Comparison of ENCODE assay signal across 8 mouse cellular contexts in the genomic region with DNA sequence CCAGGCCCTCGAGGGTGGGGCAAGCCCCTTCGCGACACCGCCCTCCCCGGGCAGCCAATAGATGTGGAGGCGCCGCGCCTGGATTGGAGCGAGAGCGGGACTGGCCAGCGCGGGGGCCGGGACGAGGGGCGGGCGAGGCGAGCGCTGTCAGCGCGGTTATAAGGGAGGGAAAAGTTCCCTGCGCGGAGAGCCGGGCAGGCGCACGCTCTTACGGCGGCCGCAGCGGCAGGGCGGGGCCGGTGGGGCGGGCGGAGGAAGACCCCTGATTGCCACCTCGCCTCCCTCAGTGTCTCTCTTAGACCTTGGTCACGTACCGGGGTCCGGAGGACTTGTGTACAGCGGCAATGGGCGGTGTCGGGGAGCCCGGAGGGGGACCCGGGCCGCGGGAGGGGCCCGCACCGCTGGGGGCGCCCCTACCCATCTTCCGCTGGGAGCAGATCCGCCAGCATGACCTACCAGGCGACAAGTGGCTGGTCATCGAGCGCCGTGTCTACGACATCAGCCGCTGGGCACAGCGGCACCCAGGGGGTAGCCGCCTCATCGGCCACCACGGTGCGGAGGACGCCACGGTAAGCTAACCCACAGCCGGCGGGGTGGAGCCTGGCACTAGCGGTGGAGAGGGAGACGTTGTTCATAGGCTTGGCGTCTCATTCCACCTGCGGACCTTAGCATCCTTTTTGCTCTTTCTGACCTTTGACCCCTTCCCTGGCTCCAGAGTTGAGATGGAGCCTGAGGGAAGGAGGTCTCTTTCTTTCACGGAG. TPM values are rescaled to one million over a fixed set of nuclear protein-coding genes. Genes with fewer than 3 reads are reported as not detected.
DNase-seq lines count a peak whose midpoint lies in the region; ATAC-seq and TF ChIP-seq lines count a peak whose summit lies in the region.

A gene (plus strand): TSS at position 182 of the 761 bp plus-strand sequence.

- H3K27ac ChIP-seq in embryonic facial prominence, embryonic 11.5 days (replicated peaks; ENCODE audit: low read depth, low read length), result no peak within 1 kb of the TSS
- H3K27ac ChIP-seq in intestine, postnatal 0 days (ENCODE audit: low read depth, low read length), result no peak within 1 kb of the TSS
- no peak within 1 kb of the TSS for H3K27ac ChIP-seq in limb, embryonic 11.5 days (replicated peaks; ENCODE audit: low read depth, low read length)
- no peak within 1 kb of the TSS for H3K27ac ChIP-seq in midbrain, embryonic 11.5 days (ENCODE audit: low read depth, low read length)

- H3K4me2 ChIP-seq in embryonic facial prominence, embryonic 11.5 days (ENCODE audit: low read depth, low read length), result peak within 1 kb of the TSS; percentile 99
- peak within 1 kb of the TSS; percentile 98 for H3K4me2 ChIP-seq in intestine, postnatal 0 days (replicated peaks; ENCODE audit: low read depth)
- peak within 1 kb of the TSS; percentile 100 for H3K4me2 ChIP-seq in limb, embryonic 11.5 days (ENCODE audit: low read depth, severe bottlenecking)
- peak within 1 kb of the TSS; percentile 99 for H3K4me2 ChIP-seq in midbrain, embryonic 11.5 days

- WGBS in embryonic facial prominence, embryonic 11.5 days, result under 1% methylated on average over 61 of the region's 69 CpGs
- WGBS in intestine, postnatal 0 days, result under 1% methylated on average over 66 of the region's 69 CpGs
- under 1% methylated on average over 56 of the region's 69 CpGs for WGBS in limb, embryonic 11.5 days
- under 1% methylated on average over 66 of the region's 69 CpGs for WGBS in midbrain, embryonic 11.5 days

- peak; percentile 87 for ATAC-seq in embryonic facial prominence, embryonic 11.5 days (replicated peaks; ENCODE audit: insufficient number of reproducible peaks, low FRiP score, low TSS enrichment, low read depth)
- ATAC-seq in granulocyte monocyte progenitor cell, adult 5-6 weeks (replicated peaks; ENCODE audit: poor library complexity, severe bottlenecking), result peak; percentile 70
- peak; percentile 48 for ATAC-seq in intestine, postnatal 0 days
- ATAC-seq in limb, embryonic 11.5 days (ENCODE audit: insufficient number of reproducible peaks, low FRiP score, low TSS enrichment, low read depth), result peak; percentile 91
- ATAC-seq in midbrain, embryonic 11.5 days (ENCODE audit: low FRiP score), result peak; percentile 92

- H3K9me3 ChIP-seq in embryonic facial prominence, embryonic 11.5 days (replicated peaks; ENCODE audit: control insufficient read depth, low read length), result no peaks in the 10 kb centered on the region
- H3K9me3 ChIP-seq in intestine, postnatal 0 days (ENCODE audit: control insufficient read depth), result no peaks in the 10 kb centered on the region
- no peaks in the 10 kb centered on the region for H3K9me3 ChIP-seq in limb, embryonic 11.5 days (ENCODE audit: control insufficient read depth, low read length)
- H3K9me3 ChIP-seq in midbrain, embryonic 11.5 days (ENCODE audit: control insufficient read depth, low read length), result no peaks in the 10 kb centered on the region

- DNase-seq in adrenal gland, postnatal 25 days, result peak; percentile 85
- DNase-seq in embryonic facial prominence, embryonic 11.5 days (ENCODE audit: low spot score), result peak; percentile 83
- peak; percentile 84 for DNase-seq in limb, embryonic 11.5 days (ENCODE audit: low spot score)
- DNase-seq in midbrain, embryonic 11.5 days (ENCODE audit: low spot score, missing footprints), result peak; percentile 93
- peak; percentile 62 for DNase-seq in skeletal muscle tissue, adult 2 months (ENCODE audit: low read depth, low spot score)
- no peak for DNase-seq in T-cell, adult 2 months (ENCODE audit: low spot score)

- peak within 1 kb of the TSS; percentile 65 for H3K4me3 ChIP-seq in embryonic facial prominence, embryonic 11.5 days (ENCODE audit: low read depth, low read length)
- H3K4me3 ChIP-seq in intestine, postnatal 0 days (ENCODE audit: low read depth, low read length), result peak within 1 kb of the TSS; percentile 62
- peak within 1 kb of the TSS; percentile 60 for H3K4me3 ChIP-seq in limb, embryonic 11.5 days (ENCODE audit: low read depth, low read length)
- peak within 1 kb of the TSS; percentile 56 for H3K4me3 ChIP-seq in midbrain, embryonic 11.5 days (ENCODE audit: low read depth, low read length)

- no peaks in the 10 kb centered on the region for H3K27me3 ChIP-seq in embryonic facial prominence, embryonic 11.5 days (ENCODE audit: control insufficient read depth, insufficient read depth, low read length)
- no peaks in the 10 kb centered on the region for H3K27me3 ChIP-seq in intestine, postnatal 0 days (replicated peaks; ENCODE audit: control insufficient read depth, insufficient read depth, low read length)
- H3K27me3 ChIP-seq in limb, embryonic 11.5 days (ENCODE audit: control insufficient read depth, insufficient read depth, low read length), result no peaks in the 10 kb centered on the region
- H3K27me3 ChIP-seq in midbrain, embryonic 11.5 days (ENCODE audit: control insufficient read depth, insufficient read depth, low read length), result peaks cover 8% of the 10 kb centered on the region

- peak; percentile 31; the same call in 1 of the 2 replicates for TF ChIP-seq CTCF in intestine, postnatal 0 days (IDR thresholded peaks at IDR 0.05; ENCODE audit: low read depth)

- H3K4me1 ChIP-seq in embryonic facial prominence, embryonic 11.5 days (ENCODE audit: control insufficient read depth, insufficient read depth, low read length), result peaks cover 4% of the 10 kb centered on the region
- H3K4me1 ChIP-seq in intestine, postnatal 0 days (replicated peaks; ENCODE audit: control insufficient read depth, insufficient read depth, low read length), result peaks cover 3% of the 10 kb centered on the region; the same call in 1 of the 2 replicates
- peaks cover 6% of the 10 kb centered on the region for H3K4me1 ChIP-seq in limb, embryonic 11.5 days (ENCODE audit: control insufficient read depth, insufficient read depth, low read length)
- H3K4me1 ChIP-seq in midbrain, embryonic 11.5 days (ENCODE audit: control insufficient read depth, insufficient read depth, low read length), result peaks cover 7% of the 10 kb centered on the region

- no peaks in the 10 kb centered on the region for H3K36me3 ChIP-seq in embryonic facial prominence, embryonic 11.5 days (replicated peaks; ENCODE audit: control insufficient read depth, insufficient read depth, low read depth, low read length)
- H3K36me3 ChIP-seq in intestine, postnatal 0 days (ENCODE audit: control insufficient read depth, insufficient read depth), result peaks cover under 1% of the 10 kb centered on the region; the same call in 1 of the 2 replicates
- H3K36me3 ChIP-seq in limb, embryonic 11.5 days (ENCODE audit: control insufficient read depth, insufficient read depth, low read length), result no peaks in the 10 kb centered on the region
- H3K36me3 ChIP-seq in midbrain, embryonic 11.5 days (ENCODE audit: control insufficient read depth, insufficient read depth, low read length), result no peaks in the 10 kb centered on the region

- H3K9ac ChIP-seq in embryonic facial prominence, embryonic 11.5 days (replicated peaks; ENCODE audit: low read length), result peak within 1 kb of the TSS; percentile 66
- H3K9ac ChIP-seq in intestine, postnatal 0 days (ENCODE audit: low read depth, low read length), result peak within 1 kb of the TSS; percentile 51
- peak within 1 kb of the TSS; percentile 68 for H3K9ac ChIP-seq in limb, embryonic 11.5 days (ENCODE audit: low read length)
- peak within 1 kb of the TSS; percentile 66 for H3K9ac ChIP-seq in midbrain, embryonic 11.5 days (ENCODE audit: low read length)

RNA-seq across cellular contexts. Expression of the gene that starts here (rescaled TPM):
- 9.5 and 15.1 TPM in 2 replicates for total RNA-seq in adrenal gland, postnatal 25 days (2021)
- 3.7 TPM in 2 replicates for polyA plus RNA-seq in embryonic facial prominence, embryonic 11.5 days (2014; fragmentation: Nextera tagmentation; extraction: Ambion mirVana)
- 0.38 and 0.97 TPM in 2 replicates for total RNA-seq in granulocyte monocyte progenitor cell, adult 5-6 weeks (2014; fragmentation: Nextera tagmentation)
- 0.22 and 1.4 TPM in 2 replicates for total RNA-seq in granulocyte monocyte progenitor cell, adult 5-6 weeks (2017)
- polyA plus RNA-seq in intestine, postnatal 0 days (2015; fragmentation: Nextera tagmentation; extraction: Ambion mirVana), result 4.7 and 4.8 TPM in 2 replicates
- 2.3 and 3.3 TPM in 2 replicates for polyA plus RNA-seq in limb, embryonic 11.5 days (2014; fragmentation: Nextera tagmentation; extraction: Ambion mirVana)
- polyA plus RNA-seq in midbrain, embryonic 11.5 days (2014; fragmentation: Nextera tagmentation; extraction: Ambion mirVana), result 5.0 and 5.1 TPM in 2 replicates
